Mouse (Mus musculus): ENCODE measurements around the gene Cd151. TPM values are rescaled to one million over a fixed set of nuclear protein-coding genes. Genes with fewer than 3 reads are reported as not detected.
A peak's percentile ranks its signal among the peaks of the same experiment; 100 is the strongest.
"Not testable (repeated sequence)": the region's sequence is repeated elsewhere in the genome, so short reads cannot be mapped to it uniquely, and the experiment has no call there.

Gene Cd151
- polyA plus RNA-seq, 1 experiment from 2014 or later: 20.6 TPM

GRCm38 (mm10) chr7:141438201-141438968, 28.8 kb upstream of the Cd151 start:
- H3K27me3 ChIP-seq: no peaks in the 10 kb centered on the region
- 89% methylated on average over 12 of the region's 12 CpGs for WGBS
- no peak overlapping the region for H3K4me3 ChIP-seq
- peaks cover 68% of the 10 kb centered on the region for H3K4me1 ChIP-seq
- no peak overlapping the region for H3K4me2 ChIP-seq
- H3K36me3 ChIP-seq: peaks cover 40% of the 10 kb centered on the region
- H3K27ac ChIP-seq: no peak overlapping the region; the same call in 1 of the 2 replicates
- no peak overlapping the region for H3K9ac ChIP-seq
- H3K9me3 ChIP-seq: no peaks in the 10 kb centered on the region
- ATAC-seq (ENCODE audit: insufficient number of reproducible peaks, low FRiP score, low TSS enrichment, low read depth): no peak

GRCm38 (mm10) chr7:141439140-141439679, 28.0 kb upstream of the Cd151 start:
- Histone ChIP-seq H3K27ac (no peak overlapping the region), H3K4me2 (no peak overlapping the region), H3K4me1 (peaks cover 67% of the 10 kb centered on the region), H3K27me3 (no peaks in the 10 kb centered on the region), H3K36me3 (peaks cover 35% of the 10 kb centered on the region), H3K9me3 (no peaks in the 10 kb centered on the region), H3K4me3 (no peak overlapping the region), H3K9ac (no peak overlapping the region)
- WGBS: 96% methylated on average over 10 of the region's 10 CpGs
- ATAC-seq (ENCODE audit: insufficient number of reproducible peaks, low FRiP score, low TSS enrichment, low read depth): no peak

- Histone ChIP-seq H3K9me3 (no peaks in the 10 kb centered on the region), H3K4me2 (no peak overlapping the region), H3K27me3 (no peaks in the 10 kb centered on the region), H3K27ac (no peak overlapping the region), H3K9ac (no peak overlapping the region), H3K4me3 (no peak overlapping the region), H3K4me1 (peaks cover 61% of the 10 kb centered on the region), H3K36me3 (peaks cover 35% of the 10 kb centered on the region)
- 92% methylated on average over 11 of the region's 11 CpGs for WGBS
- no peak for ATAC-seq (ENCODE audit: insufficient number of reproducible peaks, low FRiP score, low TSS enrichment, low read depth)
Measured at GRCm38 (mm10) chr7:141439811-141440210, 27.4 kb upstream of the Cd151 start.

GRCm38 (mm10) chr7:141440613-141441012, 26.6 kb upstream of the Cd151 start:
- Histone ChIP-seq H3K27me3 (no peaks in the 10 kb centered on the region), H3K4me1 (peaks cover 54% of the 10 kb centered on the region), H3K27ac (no peak overlapping the region), H3K4me3 (no peak overlapping the region), H3K9me3 (no peaks in the 10 kb centered on the region), H3K4me2 (no peak overlapping the region), H3K36me3 (peaks cover 35% of the 10 kb centered on the region), H3K9ac (0 out of 2 replicates have a peak overlapping the region, but pooled peaks have one; percentile 17)
- no peak for ATAC-seq (ENCODE audit: insufficient number of reproducible peaks, low FRiP score, low TSS enrichment, low read depth)
- 31% methylated on average over 6 of the region's 6 CpGs for WGBS

GRCm38 (mm10) chr7:141441460-141441859, 25.7 kb upstream of the Cd151 start:
- 94% methylated on average over 9 of the region's 9 CpGs for WGBS
- Histone ChIP-seq H3K27ac (no peak overlapping the region), H3K4me1 (peaks cover 46% of the 10 kb centered on the region), H3K9ac (no peak overlapping the region), H3K27me3 (no peaks in the 10 kb centered on the region), H3K4me2 (no peak overlapping the region), H3K4me3 (no peak overlapping the region), H3K9me3 (no peaks in the 10 kb centered on the region), H3K36me3 (peaks cover 35% of the 10 kb centered on the region)
- ATAC-seq (ENCODE audit: insufficient number of reproducible peaks, low FRiP score, low TSS enrichment, low read depth): no peak

GRCm38 (mm10) chr7:141442199-141442598, 25.0 kb upstream of the Cd151 start:
- ATAC-seq (ENCODE audit: insufficient number of reproducible peaks, low FRiP score, low TSS enrichment, low read depth): no peak
- Histone ChIP-seq H3K4me1 (peaks cover 43% of the 10 kb centered on the region), H3K4me3 (peak overlapping the region; percentile 45; the same call in 1 of the 2 replicates), H3K9ac (0 out of 2 replicates have a peak overlapping the region, but pooled peaks have one; percentile 17), H3K4me2 (peak overlapping the region; percentile 81; the same call in 1 of the 2 replicates), H3K9me3 (no peaks in the 10 kb centered on the region), H3K36me3 (peaks cover 35% of the 10 kb centered on the region), H3K27me3 (no peaks in the 10 kb centered on the region), H3K27ac (no peak overlapping the region)
- WGBS: 87% methylated on average over 13 of the region's 13 CpGs

GRCm38 (mm10) chr7:141443081-141443821, 23.9 kb upstream of the Cd151 start:
- H3K27ac ChIP-seq: peak overlapping the region; percentile 62

GRCm38 (mm10) chr7:141443828-141444237, 23.4 kb upstream of the Cd151 start, which contains the start of gene Pidd1:
Pidd1 (minus strand) TSS chr7:141444025.
- Histone ChIP-seq H3K4me1 (peaks cover 45% of the 10 kb centered on the region), H3K4me2 (peak within 1 kb of the TSS; percentile 81), H3K36me3 (peaks cover 33% of the 10 kb centered on the region), H3K27ac (peak within 1 kb of the TSS; percentile 67), H3K9me3 (no peaks in the 10 kb centered on the region), H3K4me3 (peak within 1 kb of the TSS; percentile 45), H3K27me3 (no peaks in the 10 kb centered on the region), H3K9ac (peak within 1 kb of the TSS; percentile 44)
- ATAC-seq (ENCODE audit: insufficient number of reproducible peaks, low FRiP score, low TSS enrichment, low read depth): peak; percentile 52; the same call in 1 of the 2 replicates
- 0% methylated on average over 25 of the region's 25 CpGs for WGBS

More at GRCm38 (mm10) chr7:141443081-141443821, 23.9 kb upstream of the Cd151 start:
- no peak for ATAC-seq (ENCODE audit: insufficient number of reproducible peaks, low FRiP score, low TSS enrichment, low read depth)
- Histone ChIP-seq H3K4me3 (peak overlapping the region; percentile 45), H3K9me3 (no peaks in the 10 kb centered on the region), H3K27me3 (no peaks in the 10 kb centered on the region), H3K4me1 (peaks cover 39% of the 10 kb centered on the region), H3K9ac (peak overlapping the region; percentile 44), H3K4me2 (peak overlapping the region; percentile 81), H3K36me3 (peaks cover 33% of the 10 kb centered on the region)
- 16% methylated on average over 12 of the region's 12 CpGs for WGBS

GRCm38 (mm10) chr7:141446374-141446773, 20.8 kb upstream of the Cd151 start:
- Histone ChIP-seq H3K4me1 (peaks cover 42% of the 10 kb centered on the region), H3K36me3 (peaks cover 32% of the 10 kb centered on the region)
- H3K4me3 ChIP-seq; H3K27me3 ChIP-seq; H3K9me3 ChIP-seq; ATAC-seq (ENCODE audit: insufficient number of reproducible peaks, low FRiP score, low TSS enrichment, low read depth); H3K27ac ChIP-seq; H3K4me2 ChIP-seq; H3K9ac ChIP-seq: not testable (repeated sequence)
- WGBS: 74% methylated on average over 3 of the region's 3 CpGs

- Histone ChIP-seq H3K27ac (peak within 1 kb of the TSS; percentile 90), H3K36me3 (peaks cover 39% of the 10 kb centered on the region)
Measured at GRCm38 (mm10) chr7:141447110-141447991, 19.8 kb upstream of the Cd151 start, which contains the start of gene Rplp2. Rplp2 (plus strand) TSS chr7:141447370.

GRCm38 (mm10) chr7:141451928-141452327, 15.3 kb upstream of the Cd151 start:
- Histone ChIP-seq H3K9ac (no peak overlapping the region), H3K9me3 (no peaks in the 10 kb centered on the region), H3K27me3 (no peaks in the 10 kb centered on the region), H3K36me3 (peaks cover 39% of the 10 kb centered on the region), H3K27ac (no peak overlapping the region), H3K4me2 (no peak overlapping the region), H3K4me3 (no peak overlapping the region), H3K4me1 (peaks cover 33% of the 10 kb centered on the region)
- no peak for ATAC-seq (ENCODE audit: insufficient number of reproducible peaks, low FRiP score, low TSS enrichment, low read depth)

More at GRCm38 (mm10) chr7:141447110-141447991, 19.8 kb upstream of the Cd151 start, which contains the start of gene Rplp2:
- Histone ChIP-seq H3K4me1 (peaks cover 36% of the 10 kb centered on the region), H3K9ac (peak within 1 kb of the TSS; percentile 81), H3K4me3 (peak within 1 kb of the TSS; percentile 88), H3K4me2 (peak within 1 kb of the TSS; percentile 53), H3K9me3 (no peaks in the 10 kb centered on the region), H3K27me3 (no peaks in the 10 kb centered on the region)
- WGBS: under 1% methylated on average over 63 of the region's 63 CpGs
- ATAC-seq (ENCODE audit: insufficient number of reproducible peaks, low FRiP score, low TSS enrichment, low read depth): peak; percentile 90
